Mouse (Mus musculus) CH12.LX (cell line): ENCODE results near the gene Gm14190. TPM values are rescaled to one million over a fixed set of nuclear protein-coding genes. Genes with fewer than 3 reads are reported as not detected.

ENCODE experiments used
- DNase-seq: peaks from one replicate; pipeline ENCODE4 v3.0.0-alpha.2; 2013; ENCODE audit errors: extremely low read depth
- H3K27ac ChIP-seq: 2 replicates; pipeline ENCODE4 v1.5.1; 2012; ENCODE audit warnings: low read depth, mild to moderate bottlenecking, control low read depth, moderate library complexity; ENCODE audit not compliant: insufficient read depth
- H3K27me3 ChIP-seq: replicated peaks from 2 replicates; pipeline ENCODE3; 2012; ENCODE audit warnings: inconsistent platforms
- H3K36me3 ChIP-seq, 2 experiments: replicated peaks in 1 of 2; 2 replicates each; pipeline versions ENCODE3 to v1.6.1; 2012; ENCODE audit warnings: inconsistent platforms in 1 of 2, low read length in 1 of 2, mild to moderate bottlenecking in 1 of 2, mixed read lengths in 1 of 2, moderate library complexity in 1 of 2; ENCODE audit not compliant: control insufficient read depth in 1 of 2, insufficient read depth in 1 of 2
- H3K4me1 ChIP-seq, 2 experiments: 2 replicates each; pipeline ENCODE4 v1.6.1; 2012; ENCODE audit warnings: inconsistent platforms in 1 of 2, moderate library complexity in 1 of 2; ENCODE audit not compliant: insufficient read depth in 2 of 2, control insufficient read depth in 1 of 2
- H3K4me2 ChIP-seq: 2 replicates; pipeline ENCODE4 v1.6.1; 2012; ENCODE audit warnings: low read depth, mild to moderate bottlenecking, control low read depth; ENCODE audit not compliant: poor library complexity, insufficient read depth, severe bottlenecking
- H3K4me3 ChIP-seq, 3 experiments: fragments of 150-350 bp in 1 of 3; sonication (generic) in 1 of 3; replicated peaks in 1 of 3; 2 replicates each; pipeline versions ENCODE3 to v1.5.1; 2011 to 2012; ENCODE audit warnings: low read depth in 2 of 3, low read length in 2 of 3, mild to moderate bottlenecking in 2 of 3, moderate library complexity in 2 of 3, control low read depth in 1 of 3, improper control_type of control experiment in 1 of 3, inconsistent platforms in 1 of 3, mixed read lengths in 1 of 3; ENCODE audit not compliant: poor library complexity in 1 of 3
- H3K79me2 ChIP-seq: replicated peaks from 2 replicates; pipeline ENCODE4 v1.6.1; 2012; ENCODE audit warnings: mild to moderate bottlenecking, moderate library complexity; ENCODE audit not compliant: control insufficient read depth, poor library complexity, insufficient read depth, severe bottlenecking; ENCODE audit errors: extremely low read depth
- H3K9ac ChIP-seq: 2 replicates; pipeline ENCODE4 v1.6.1; 2012; ENCODE audit warnings: low read depth, mild to moderate bottlenecking, control low read depth, moderate library complexity; ENCODE audit not compliant: insufficient read depth
- H3K9me3 ChIP-seq: replicated peaks from 2 replicates; pipeline ENCODE3; 2012; ENCODE audit warnings: low read length, inconsistent platforms, mixed read lengths
- CHD2 ChIP-seq: IDR thresholded peaks from 2 replicates; pipeline ENCODE4 v1.6.1; 2011; ENCODE audit warnings: low read length, improper control_type of control experiment
- CTCF ChIP-seq, 2 experiments: IDR thresholded peaks in 1 of 2; conservative IDR thresholded peaks in 1 of 2; 2 replicates each; pipeline ENCODE4 v1.5.1; 2011 to 2012; ENCODE audit warnings: low read depth in 2 of 2, low read length in 2 of 2, improper control_type of control experiment in 1 of 2, inconsistent platforms in 1 of 2, mild to moderate bottlenecking in 1 of 2, moderate library complexity in 1 of 2
- E2F4 ChIP-seq: IDR thresholded peaks from 2 replicates; pipeline ENCODE4 v1.6.1; 2011; ENCODE audit warnings: low read depth, low read length, improper control_type of control experiment; ENCODE audit not compliant: insufficient replicate concordance
- EP300 ChIP-seq: IDR thresholded peaks from 2 replicates; pipeline ENCODE4 v1.6.1; 2011; ENCODE audit warnings: low read length, improper control_type of control experiment
- GABPA ChIP-seq: IDR thresholded peaks from 2 replicates; pipeline ENCODE4 v1.6.1; 2012; ENCODE audit warnings: low read depth, low read length, improper control_type of control experiment, inconsistent platforms; ENCODE audit not compliant: insufficient replicate concordance
- HCFC1 ChIP-seq: IDR thresholded peaks from 2 replicates; pipeline ENCODE4 v1.6.1; 2012; ENCODE audit warnings: low read depth, mild to moderate bottlenecking, inconsistent platforms, low read length, improper control_type of control experiment
- IRF4 ChIP-seq: IDR thresholded peaks from 2 replicates; pipeline ENCODE4 v1.6.1; 2014; ENCODE audit warnings: low read depth, mild to moderate bottlenecking, inconsistent platforms, low read length, improper control_type of control experiment
- JUN ChIP-seq: IDR thresholded peaks from 2 replicates; pipeline ENCODE4 v1.6.1; 2011; ENCODE audit warnings: low read depth, mild to moderate bottlenecking, low read length, improper control_type of control experiment, moderate library complexity; ENCODE audit not compliant: insufficient read depth
- KAT2A ChIP-seq: IDR thresholded peaks from 2 replicates; pipeline ENCODE4 v1.6.1; 2012; ENCODE audit warnings: low read length, improper control_type of control experiment, inconsistent platforms; ENCODE audit not compliant: insufficient replicate concordance
- MAFK ChIP-seq: IDR thresholded peaks from 2 replicates; pipeline ENCODE4 v1.6.1; 2011; ENCODE audit warnings: low read length, improper control_type of control experiment; ENCODE audit not compliant: insufficient replicate concordance
- MAX ChIP-seq: IDR thresholded peaks from 2 replicates; pipeline ENCODE4 v1.6.1; 2011; ENCODE audit warnings: low read length, improper control_type of control experiment
- MYC ChIP-seq: IDR thresholded peaks from 2 replicates; pipeline ENCODE4 v1.6.1; 2011; ENCODE audit warnings: low read depth, mild to moderate bottlenecking, improper control_type of control experiment, low read length
- NELFE ChIP-seq: IDR thresholded peaks from 2 replicates; pipeline ENCODE4 v1.6.1; 2011; ENCODE audit warnings: low read depth, low read length, improper control_type of control experiment
- PAX5 ChIP-seq: IDR thresholded peaks from 2 replicates; pipeline ENCODE4 v1.6.1; 2012; ENCODE audit warnings: low read length, inconsistent platforms, mixed read lengths
- POLR2A ChIP-seq: IDR thresholded peaks from 2 replicates; pipeline ENCODE4 v1.6.1; 2011; ENCODE audit warnings: low read depth, mild to moderate bottlenecking, improper control_type of control experiment, low read length
- RAD21 ChIP-seq: IDR thresholded peaks from 2 replicates; pipeline ENCODE4 v1.6.1; 2011; ENCODE audit warnings: low read depth, mild to moderate bottlenecking, low read length, improper control_type of control experiment, moderate library complexity
- RCOR1 ChIP-seq: conservative IDR thresholded peaks from 2 replicates; pipeline ENCODE4 v1.6.1; 2012; ENCODE audit warnings: low read depth, mild to moderate bottlenecking, inconsistent platforms, low read length, improper control_type of control experiment
- SIN3A ChIP-seq: IDR thresholded peaks from 2 replicates; pipeline ENCODE4 v1.6.1; 2012; ENCODE audit warnings: low read length, improper control_type of control experiment, inconsistent platforms
- SMC3 ChIP-seq: IDR thresholded peaks from 2 replicates; pipeline ENCODE4 v1.6.1; 2011; ENCODE audit warnings: low read depth, low read length, improper control_type of control experiment
- TCF12 ChIP-seq: IDR thresholded peaks from 2 replicates; pipeline ENCODE4 v1.6.1; 2014; ENCODE audit warnings: low read depth, mild to moderate bottlenecking, inconsistent platforms, low read length, improper control_type of control experiment
- USF1 ChIP-seq: IDR thresholded peaks from 2 replicates; pipeline ENCODE4 v1.6.1; 2014; ENCODE audit warnings: low read depth, mild to moderate bottlenecking, inconsistent platforms, low read length, improper control_type of control experiment
- USF2 ChIP-seq: conservative IDR thresholded peaks from 2 replicates; pipeline ENCODE4 v1.6.1; 2011; ENCODE audit warnings: low read depth, low read length, improper control_type of control experiment
- ZC3H11A ChIP-seq: IDR thresholded peaks from 2 replicates; pipeline ENCODE4 v1.6.1; 2012; ENCODE audit warnings: low read depth, mild to moderate bottlenecking, inconsistent platforms, low read length, improper control_type of control experiment
- ZKSCAN1 ChIP-seq: IDR thresholded peaks from 2 replicates; pipeline ENCODE4 v1.6.1; 2012; ENCODE audit warnings: low read depth, inconsistent platforms, low read length, improper control_type of control experiment, borderline replicate concordance
- ZNF384 ChIP-seq: IDR thresholded peaks from 2 replicates; pipeline ENCODE4 v1.6.1; 2012; ENCODE audit warnings: low read depth, low read length, improper control_type of control experiment, inconsistent platforms
- dilution Hi-C: fragments of 300-500 bp; cut with MboI; formaldehyde crosslinking; loops from 2 replicates; pipeline ENCODE4 v1.14.3; 2020; ENCODE audit warnings: low sequenced_read_pairs; ENCODE audit not compliant: extremely low pct_unique_long_range_greater_than_20kb, extremely low pct_ligation_motif_present
- in situ Hi-C: fragments of 300-500 bp; cut with MboI; formaldehyde crosslinking; loops from 3 replicates; pipeline ENCODE4 v1.14.3; 2019; ENCODE audit warnings: low sequenced_read_pairs, low pct_ligation_motif_present, low pct_unique_long_range_greater_than_20kb, mixed read lengths
- polyA plus RNA-seq: library from polyadenylated mRNA; unstranded; fragments of >175 nt; gene quantifications from 2 replicates; pipeline ENCODE4 v1.2.1, GENCODE M21; 2012; ENCODE audit warnings: low read depth; ENCODE audit not compliant: insufficient read length
- total RNA-seq, 2 experiments: library from RNA; depleted of rRNA; stranded (reverse); fragments of 300-350 nt in 1 of 2; fragments of >200 nt in 1 of 2; gene quantifications; 2 replicates each; pipeline ENCODE4 v1.2.3; 2012 to 2014

Gene Gm14190
- total RNA-seq (2012; rRNA removed) = not detected in 2 replicates
- total RNA-seq (2014; rRNA removed) = not detected in 2 replicates
- not detected in 2 replicates for polyA plus RNA-seq

DNA sequence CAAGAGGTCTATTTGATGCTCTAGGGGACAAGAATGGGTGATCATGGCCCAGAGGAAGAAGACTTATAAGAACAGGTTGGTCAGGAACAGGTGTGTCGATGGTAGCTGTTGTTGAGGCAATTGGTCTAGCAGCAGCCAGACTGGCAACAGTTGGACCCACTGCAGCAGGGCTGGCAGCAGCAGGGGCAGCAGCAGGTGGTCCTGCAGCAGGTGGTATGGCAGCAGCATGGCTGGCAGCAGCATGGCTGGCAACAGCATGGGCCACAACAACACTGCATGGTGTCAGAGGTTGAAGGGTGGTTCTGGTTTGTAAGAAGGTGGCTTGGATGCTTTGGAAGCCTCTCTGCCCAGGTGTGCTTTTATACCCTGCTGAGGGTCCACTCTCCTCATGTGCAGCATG lies at the start of gene Gm14190:
TSS of gene Gm14190 (minus strand) at position 278 of the 400 bp plus-strand sequence.
- Histone ChIP-seq H3K4me3 (no peak within 1 kb of the TSS), H3K4me1 (no peaks in the 10 kb centered on the region), H3K27ac (no peak within 1 kb of the TSS), H3K36me3 (no peaks in the 10 kb centered on the region), H3K79me2 (no peaks in the 10 kb centered on the region), H3K27me3 (peaks cover 80% of the 10 kb centered on the region), H3K9ac (no peak within 1 kb of the TSS), H3K4me2 (no peak within 1 kb of the TSS), H3K9me3 (no peaks in the 10 kb centered on the region)
- in situ Hi-C loops (no loop called here), dilution Hi-C loops (no loop called here)
- DNase-seq = no peak
- no peak for TF ChIP-seq ZC3H11A
- no peak for TF ChIP-seq CHD2
- no peak for TF ChIP-seq RCOR1
- TF ChIP-seq HCFC1 = no peak
- TF ChIP-seq MYC = no peak
- no peak for TF ChIP-seq SIN3A
- no peak for TF ChIP-seq MAFK
- no peak for TF ChIP-seq POLR2A
- no peak for TF ChIP-seq GABPA
- TF ChIP-seq MAX = no peak
- TF ChIP-seq NELFE = no peak
- TF ChIP-seq TCF12 = no peak
- TF ChIP-seq PAX5 = no peak
- TF ChIP-seq SMC3 = no peak

DNA sequence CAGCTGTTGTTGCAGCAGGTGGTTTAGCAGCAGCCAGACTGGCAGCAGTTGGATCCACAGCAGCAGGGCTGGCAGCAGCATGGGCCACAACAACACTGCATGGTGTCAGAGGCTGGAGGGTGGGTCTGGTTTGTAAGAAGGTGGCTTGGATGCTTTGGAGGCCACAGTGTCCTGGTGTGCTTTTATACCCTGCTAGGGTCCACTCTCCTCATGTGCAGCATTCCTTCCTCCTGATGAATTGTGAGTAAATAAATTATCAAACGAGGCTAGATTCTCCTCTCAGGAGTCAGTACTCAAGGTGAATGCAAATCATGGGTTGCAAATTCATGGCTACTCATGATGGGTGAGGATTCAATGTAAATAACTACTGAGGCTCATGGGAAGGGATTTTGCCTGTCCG lies 43.6 kb upstream of the Gm14190 start, which contains the start of gene Gm14180:
TSS of gene Gm14180 (minus strand) at position 101 of the 400 bp plus-strand sequence.
- H3K36me3 ChIP-seq = no peaks in the 10 kb centered on the region
- no peak within 1 kb of the TSS for H3K4me3 ChIP-seq
- in situ Hi-C loops = loop anchor here (25.0 kb wide), 1 partner anchor 553 kb away; no protein-coding TSS in a partner anchor
- H3K9me3 ChIP-seq = no peaks in the 10 kb centered on the region
- H3K4me1 ChIP-seq = no peaks in the 10 kb centered on the region
- no peak for DNase-seq
- H3K9ac ChIP-seq = no peak within 1 kb of the TSS
- TF ChIP-seq CTCF (conservative IDR thresholded peaks at IDR 0.05 in 1 of 2, IDR thresholded peaks at IDR 0.05 in 1 of 2; ENCODE audit: low read depth in 2 of 2, low read length in 2 of 2) (no peak), ZNF384 (no peak), EP300 (no peak), IRF4 (no peak), SMC3 (no peak), SIN3A (no peak), JUN (no peak), USF2 (no peak), ZKSCAN1 (no peak), USF1 (no peak), E2F4 (no peak), RAD21 (no peak), TCF12 (no peak), KAT2A (no peak), CHD2 (no peak)
- H3K27ac ChIP-seq = no peak within 1 kb of the TSS
- dilution Hi-C loops = no loop called here
- peaks cover 70% of the 10 kb centered on the region for H3K27me3 ChIP-seq
- H3K4me2 ChIP-seq = no peak within 1 kb of the TSS
- H3K79me2 ChIP-seq = no peaks in the 10 kb centered on the region
